Mouse (Mus musculus): ENCODE results near the gene Hbs1l. TPM values are rescaled to one million over a fixed set of nuclear protein-coding genes. Genes with fewer than 3 reads are reported as not detected.
"Not testable (repeated sequence)": the region's sequence is repeated elsewhere in the genome, so short reads cannot be mapped to it uniquely, and the experiment has no call there.

Hbs1l gene
- total RNA-seq, 2 experiments from 2014 or later, result 58.9 to 61.1 TPM

GRCm38 (mm10) chr10:21357986-21358385 lies 62.2 kb downstream of the Hbs1l start:
- no peak for DNase-seq (ENCODE audit: low spot score in 2 of 2)

GRCm38 (mm10) chr10:21359086-21359485 lies 63.3 kb downstream of the Hbs1l start:
- no peak for DNase-seq (ENCODE audit: low spot score in 2 of 2)

GRCm38 (mm10) chr10:21361871-21362270 lies 66.1 kb downstream of the Hbs1l start:
- no peak for DNase-seq (ENCODE audit: low spot score in 2 of 2)

- no peak for DNase-seq (ENCODE audit: low spot score in 2 of 2)
Measured at GRCm38 (mm10) chr10:21363297-21363696, 67.5 kb downstream of the Hbs1l start.

GRCm38 (mm10) chr10:21364946-21365345 lies 69.2 kb downstream of the Hbs1l start:
- no peak for DNase-seq (ENCODE audit: low spot score in 2 of 2)

- DNase-seq (ENCODE audit: low spot score in 2 of 2), result no peak
Measured at GRCm38 (mm10) chr10:21365897-21366296, 70.1 kb downstream of the Hbs1l start.

GRCm38 (mm10) chr10:21366471-21366870 lies 70.7 kb downstream of the Hbs1l start:
- no peak for DNase-seq (ENCODE audit: low spot score in 2 of 2)

- no peak for DNase-seq (ENCODE audit: low spot score in 2 of 2)
Measured at GRCm38 (mm10) chr10:21367481-21367880, 71.7 kb downstream of the Hbs1l start.

- DNase-seq (ENCODE audit: low spot score in 2 of 2), result no peak
Measured at GRCm38 (mm10) chr10:21369586-21369985, 73.8 kb downstream of the Hbs1l start.

- no peak for DNase-seq (ENCODE audit: low spot score in 2 of 2)
Measured at GRCm38 (mm10) chr10:21372271-21372670, 76.5 kb downstream of the Hbs1l start.

- DNase-seq (ENCODE audit: low spot score in 2 of 2), result no peak
Measured at GRCm38 (mm10) chr10:21376682-21377473, 81.1 kb downstream of the Hbs1l start, which contains the start of gene Aldh8a1. Aldh8a1 (plus strand) TSS chr10:21377291.

- no peak for DNase-seq (ENCODE audit: low spot score in 2 of 2)
Measured at GRCm38 (mm10) chr10:21378196-21378944, 82.6 kb downstream of the Hbs1l start.

GRCm38 (mm10) chr10:21382914-21383313 lies 87.1 kb downstream of the Hbs1l start:
- DNase-seq (ENCODE audit: low spot score in 2 of 2), result no peak

GRCm38 (mm10) chr10:21385111-21385663 lies 89.4 kb downstream of the Hbs1l start:
- DNase-seq (ENCODE audit: low spot score in 2 of 2), result no peak

GRCm38 (mm10) chr10:21389075-21389474 lies 93.3 kb downstream of the Hbs1l start:
- no peak for DNase-seq (ENCODE audit: low spot score in 2 of 2)

- DNase-seq (ENCODE audit: low spot score in 2 of 2), result no peak
Measured at GRCm38 (mm10) chr10:21390440-21390839, 94.7 kb downstream of the Hbs1l start.

- no peak for DNase-seq (ENCODE audit: low spot score in 2 of 2)
Measured at GRCm38 (mm10) chr10:21391286-21391685, 95.5 kb downstream of the Hbs1l start.

GRCm38 (mm10) chr10:21393390-21393789 lies 97.6 kb downstream of the Hbs1l start:
- DNase-seq (ENCODE audit: low spot score in 2 of 2), result no peak

GRCm38 (mm10) chr10:21395426-21396139 lies 99.8 kb downstream of the Hbs1l start:
- no peak for DNase-seq (ENCODE audit: low spot score in 2 of 2)

GRCm38 (mm10) chr10:21398873-21399425 lies 103.2 kb downstream of the Hbs1l start:
- DNase-seq (ENCODE audit: low spot score in 2 of 2), result not testable (repeated sequence)

GRCm38 (mm10) chr10:21399622-21400021 lies 103.8 kb downstream of the Hbs1l start:
- no peak for DNase-seq (ENCODE audit: low spot score in 2 of 2)
